Mouse (Mus musculus): ENCODE data around the gene Pemt. TPM values are rescaled to one million over a fixed set of nuclear protein-coding genes. Genes with fewer than 3 reads are reported as not detected.
"Not testable (repeated sequence)": the region's sequence is repeated elsewhere in the genome, so short reads cannot be mapped to it uniquely, and the experiment has no call there.

Pemt gene
- polyA plus RNA-seq, 1 experiment from 2014 or later: 7.7 TPM

GRCm38 (mm10) chr11:59960476-59961337 is 85.6 kb downstream of the Pemt start:
- no peaks in the 10 kb centered on the region for H3K36me3 ChIP-seq (ENCODE audit: control insufficient read depth, insufficient read depth, low read length)
- DNase-seq (ENCODE audit: low spot score) (no peak), ATAC-seq (replicated peaks; ENCODE audit: low FRiP score) (no peak)
- no peaks in the 10 kb centered on the region for H3K9me3 ChIP-seq (ENCODE audit: control insufficient read depth, low read length)
- peaks cover 15% of the 10 kb centered on the region for H3K4me1 ChIP-seq (replicated peaks; ENCODE audit: control insufficient read depth, insufficient read depth, low read length)
- no peak overlapping the region for H3K4me3 ChIP-seq (ENCODE audit: low read depth, low read length)
- no peak overlapping the region for H3K27ac ChIP-seq (ENCODE audit: low read depth, low read length)
- peaks cover 17% of the 10 kb centered on the region for H3K27me3 ChIP-seq (ENCODE audit: control insufficient read depth, insufficient read depth, low read length)
- H3K4me2 ChIP-seq (ENCODE audit: low read depth, low read length, severe bottlenecking): no peak overlapping the region
- WGBS: 85% methylated on average over 20 of the region's 20 CpGs
- H3K9ac ChIP-seq (ENCODE audit: low read length): no peak overlapping the region

- H3K27me3 ChIP-seq (ENCODE audit: control insufficient read depth, insufficient read depth, low read length): peaks cover 16% of the 10 kb centered on the region
- no peaks in the 10 kb centered on the region for H3K9me3 ChIP-seq (ENCODE audit: control insufficient read depth, low read length)
- H3K4me2 ChIP-seq (ENCODE audit: low read depth, low read length, severe bottlenecking): no peak overlapping the region
- no peaks in the 10 kb centered on the region for H3K36me3 ChIP-seq (ENCODE audit: control insufficient read depth, insufficient read depth, low read length)
- no peak for DNase-seq (ENCODE audit: low spot score)
- ATAC-seq (replicated peaks; ENCODE audit: low FRiP score): no peak
- no peak overlapping the region for H3K9ac ChIP-seq (ENCODE audit: low read length)
- peaks cover 12% of the 10 kb centered on the region for H3K4me1 ChIP-seq (replicated peaks; ENCODE audit: control insufficient read depth, insufficient read depth, low read length)
- H3K4me3 ChIP-seq (ENCODE audit: low read depth, low read length): no peak overlapping the region
- H3K27ac ChIP-seq (ENCODE audit: low read depth, low read length): no peak overlapping the region
- 83% methylated on average over 4 of the region's 4 CpGs for WGBS
These were observed 86.8 kb downstream of the Pemt start for GRCm38 (mm10) chr11:59959453-59959852.

GRCm38 (mm10) chr11:59956749-59957148 is 89.5 kb downstream of the Pemt start:
- DNase-seq (ENCODE audit: low spot score) (no peak), ATAC-seq (replicated peaks; ENCODE audit: low FRiP score) (no peak)
- no peaks in the 10 kb centered on the region for H3K36me3 ChIP-seq (ENCODE audit: control insufficient read depth, insufficient read depth, low read length)
- WGBS: 74% methylated on average over 6 of the region's 6 CpGs
- no peak overlapping the region for H3K4me2 ChIP-seq (ENCODE audit: low read depth, low read length, severe bottlenecking)
- no peak overlapping the region for H3K4me3 ChIP-seq (ENCODE audit: low read depth, low read length)
- H3K9me3 ChIP-seq (ENCODE audit: control insufficient read depth, low read length): no peaks in the 10 kb centered on the region
- no peaks in the 10 kb centered on the region for H3K27me3 ChIP-seq (ENCODE audit: control insufficient read depth, insufficient read depth, low read length)
- no peak overlapping the region for H3K27ac ChIP-seq (ENCODE audit: low read depth, low read length)
- no peak overlapping the region for H3K9ac ChIP-seq (ENCODE audit: low read length)
- H3K4me1 ChIP-seq (replicated peaks; ENCODE audit: control insufficient read depth, insufficient read depth, low read length): no peaks in the 10 kb centered on the region

DNA sequence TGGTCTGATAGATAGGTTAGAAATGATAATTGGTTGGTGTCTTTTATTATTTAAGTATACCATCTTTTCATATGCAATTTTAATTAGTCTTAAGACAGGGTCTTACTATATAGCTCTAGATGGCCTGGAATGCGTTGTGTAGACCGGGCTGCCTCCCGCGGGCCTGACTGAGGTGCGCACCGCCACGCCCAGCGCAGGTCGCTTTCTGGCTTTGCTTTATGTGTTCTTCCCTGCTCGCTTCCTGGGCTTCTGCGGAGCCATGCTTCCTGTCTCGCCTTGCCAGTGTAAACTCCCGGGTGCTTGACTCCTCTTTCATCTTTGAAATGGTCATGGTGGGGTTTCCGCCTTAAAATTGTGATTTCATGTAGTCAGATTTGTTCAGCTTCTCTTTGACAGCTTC is 93.4 kb downstream of the Pemt start:
- H3K4me2 ChIP-seq (ENCODE audit: low read depth, low read length, severe bottlenecking): no peak overlapping the region
- WGBS: 91% methylated on average over 14 of the region's 14 CpGs
- no peaks in the 10 kb centered on the region for H3K36me3 ChIP-seq (ENCODE audit: control insufficient read depth, insufficient read depth, low read length)

DNA sequence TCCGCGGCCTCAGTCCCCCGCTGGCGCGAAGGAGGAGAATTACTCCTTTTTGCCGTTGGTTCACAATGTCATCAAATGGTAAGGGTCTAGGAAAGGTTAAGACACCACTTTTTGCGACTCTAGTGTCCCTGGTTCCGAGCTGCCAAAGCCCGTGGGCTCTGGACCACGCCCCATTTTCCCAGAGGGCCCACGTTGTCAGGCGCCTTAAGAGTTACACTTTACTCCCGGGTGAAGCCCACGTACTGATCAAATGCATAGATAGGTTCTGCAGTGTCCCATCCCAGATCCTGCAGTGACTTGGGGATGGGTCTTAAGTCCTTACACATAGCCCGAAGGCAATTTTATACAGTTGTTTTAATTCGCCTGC is 97.9 kb downstream of the Pemt start:
- Histone ChIP-seq H3K4me1 (replicated peaks; ENCODE audit: control insufficient read depth, insufficient read depth, low read length) (peaks cover 6% of the 10 kb centered on the region; the same call in 1 of the 2 replicates), H3K36me3 (ENCODE audit: control insufficient read depth, insufficient read depth, low read length) (no peaks in the 10 kb centered on the region), H3K27me3 (ENCODE audit: control insufficient read depth, insufficient read depth, low read length) (no peaks in the 10 kb centered on the region), H3K4me2 (ENCODE audit: low read depth, low read length, severe bottlenecking) (peak overlapping the region; percentile 90), H3K27ac (ENCODE audit: low read depth, low read length) (peak overlapping the region; percentile 57; the same call in 1 of the 2 replicates), H3K4me3 (ENCODE audit: low read depth, low read length) (peak overlapping the region; percentile 79), H3K9me3 (ENCODE audit: control insufficient read depth, low read length) (no peaks in the 10 kb centered on the region), H3K9ac (ENCODE audit: low read length) (peak overlapping the region; percentile 96)
- WGBS: 4% methylated on average over 16 of the region's 16 CpGs
- no peak for DNase-seq (ENCODE audit: low spot score)
- ATAC-seq (replicated peaks; ENCODE audit: low FRiP score): peak; percentile 51; the same call in 1 of the 2 replicates

More for the DNA sequence above, 93.4 kb downstream of the Pemt start:
- no peaks in the 10 kb centered on the region for H3K27me3 ChIP-seq (ENCODE audit: control insufficient read depth, insufficient read depth, low read length)
- ATAC-seq (replicated peaks; ENCODE audit: low FRiP score) (no peak), DNase-seq (ENCODE audit: low spot score) (no peak)
- no peaks in the 10 kb centered on the region for H3K9me3 ChIP-seq (ENCODE audit: control insufficient read depth, low read length)
- no peak overlapping the region for H3K9ac ChIP-seq (ENCODE audit: low read length)
- no peak overlapping the region for H3K4me3 ChIP-seq (ENCODE audit: low read depth, low read length)
- H3K27ac ChIP-seq (ENCODE audit: low read depth, low read length): no peak overlapping the region
- 0 out of 2 replicates have a peak, but pooled peaks cover 3% of the 10 kb centered on the region for H3K4me1 ChIP-seq (replicated peaks; ENCODE audit: control insufficient read depth, insufficient read depth, low read length)

GRCm38 (mm10) chr11:59947752-59948400 is 98.4 kb downstream of the Pemt start, which contains the start of gene Med9:
Gene Med9, plus strand, starts transcription at chr11:59948206.
- WGBS: 1% methylated on average over 43 of the region's 43 CpGs
- Histone ChIP-seq H3K4me2 (ENCODE audit: low read depth, low read length, severe bottlenecking) (peak within 1 kb of the TSS; percentile 90), H3K27ac (ENCODE audit: low read depth, low read length) (peak within 1 kb of the TSS; percentile 70), H3K36me3 (ENCODE audit: control insufficient read depth, insufficient read depth, low read length) (no peaks in the 10 kb centered on the region), H3K9ac (ENCODE audit: low read length) (peak within 1 kb of the TSS; percentile 96), H3K4me1 (replicated peaks; ENCODE audit: control insufficient read depth, insufficient read depth, low read length) (peaks cover 6% of the 10 kb centered on the region; the same call in 1 of the 2 replicates), H3K4me3 (ENCODE audit: low read depth, low read length) (peak within 1 kb of the TSS; percentile 79), H3K27me3 (ENCODE audit: control insufficient read depth, insufficient read depth, low read length) (no peaks in the 10 kb centered on the region), H3K9me3 (ENCODE audit: control insufficient read depth, low read length) (no peaks in the 10 kb centered on the region)
- peak; percentile 91 for ATAC-seq (replicated peaks; ENCODE audit: low FRiP score)
- peak; percentile 98 for DNase-seq (ENCODE audit: low spot score)

- not testable (repeated sequence) for ATAC-seq (replicated peaks; ENCODE audit: low FRiP score); H3K27me3 ChIP-seq (ENCODE audit: control insufficient read depth, insufficient read depth, low read length); H3K27ac ChIP-seq (ENCODE audit: low read depth, low read length); DNase-seq (ENCODE audit: low spot score); H3K36me3 ChIP-seq (ENCODE audit: control insufficient read depth, insufficient read depth, low read length); H3K4me3 ChIP-seq (ENCODE audit: low read depth, low read length); H3K9ac ChIP-seq (ENCODE audit: low read length); H3K4me1 ChIP-seq (replicated peaks; ENCODE audit: control insufficient read depth, insufficient read depth, low read length); H3K9me3 ChIP-seq (ENCODE audit: control insufficient read depth, low read length); H3K4me2 ChIP-seq (ENCODE audit: low read depth, low read length, severe bottlenecking)
- WGBS: 90% methylated on average over 9 of the region's 10 CpGs
These were observed 101.4 kb downstream of the Pemt start for GRCm38 (mm10) chr11:59944855-59945254.

DNA sequence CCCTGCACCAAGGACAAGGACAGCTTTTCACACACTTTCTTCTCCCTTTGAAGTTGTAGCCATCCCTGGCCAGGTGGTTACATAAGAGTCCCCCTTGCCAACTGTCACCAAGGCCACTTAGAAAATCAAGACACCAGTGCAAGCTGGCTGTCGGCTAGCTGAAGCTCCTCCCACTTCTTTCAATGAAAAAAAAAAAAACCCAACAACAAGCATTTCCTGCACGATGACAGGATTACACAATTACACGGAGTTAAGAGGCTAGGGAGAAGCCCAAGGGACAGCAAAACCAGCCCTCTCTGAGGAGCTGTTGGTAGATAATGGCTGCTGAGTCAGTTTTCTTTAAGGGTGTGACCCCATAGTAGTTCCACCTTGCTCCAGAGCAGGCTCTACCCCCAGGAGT is 104.9 kb downstream of the Pemt start:
- H3K27me3 ChIP-seq (ENCODE audit: control insufficient read depth, insufficient read depth, low read length): no peaks in the 10 kb centered on the region
- DNase-seq (ENCODE audit: low spot score) (no peak), ATAC-seq (replicated peaks; ENCODE audit: low FRiP score) (no peak)
- no peak overlapping the region for H3K9ac ChIP-seq (ENCODE audit: low read length)
- H3K9me3 ChIP-seq (ENCODE audit: control insufficient read depth, low read length): no peaks in the 10 kb centered on the region
- H3K36me3 ChIP-seq (ENCODE audit: control insufficient read depth, insufficient read depth, low read length): no peaks in the 10 kb centered on the region
- H3K27ac ChIP-seq (ENCODE audit: low read depth, low read length): no peak overlapping the region
- no peak overlapping the region for H3K4me2 ChIP-seq (ENCODE audit: low read depth, low read length, severe bottlenecking)
- 37% methylated on average over 3 of the region's 3 CpGs for WGBS
- H3K4me1 ChIP-seq (replicated peaks; ENCODE audit: control insufficient read depth, insufficient read depth, low read length): 0 out of 2 replicates have a peak, but pooled peaks cover 2% of the 10 kb centered on the region
- H3K4me3 ChIP-seq (ENCODE audit: low read depth, low read length): no peak overlapping the region
